Mouse (Mus musculus) embryonic fibroblast, embryonic 13.5 days (primary cell): ENCODE data around the gene Gm29666. TPM values are rescaled to one million over a fixed set of nuclear protein-coding genes. Genes with fewer than 3 reads are reported as not detected.

Source experiments
- H3K27ac ChIP-seq: 2 replicates; pipeline ENCODE4 v1.5.1; 2012; ENCODE audit warnings: low read length, control low read depth, inconsistent platforms; ENCODE audit not compliant: insufficient read depth
- H3K4me1 ChIP-seq: 2 replicates; pipeline ENCODE4 v1.6.1; 2011; ENCODE audit warnings: low read length; ENCODE audit not compliant: control insufficient read depth, insufficient read depth
- H3K4me3 ChIP-seq: 2 replicates; pipeline ENCODE4 v1.5.1; 2011; ENCODE audit warnings: mild to moderate bottlenecking, control low read depth, low read length; ENCODE audit not compliant: insufficient read depth
- CTCF ChIP-seq: IDR thresholded peaks from 2 replicates; pipeline ENCODE4 v1.5.1; 2011; ENCODE audit warnings: mild to moderate bottlenecking, control low read depth, low read length, moderate library complexity, borderline replicate concordance; ENCODE audit not compliant: insufficient read depth
- POLR2A ChIP-seq: IDR thresholded peaks from 2 replicates; pipeline ENCODE4 v1.6.1; 2011; ENCODE audit warnings: low read depth, mild to moderate bottlenecking, control low read depth, low read length, moderate library complexity
- polyA plus RNA-seq: library from polyadenylated mRNA; stranded (reverse); fragments of >200 nt; gene quantifications from 2 replicates; pipeline ENCODE4 v1.2.4, GENCODE M21; 2011; ENCODE audit warnings: low read depth; ENCODE audit not compliant: missing spikeins, insufficient read length

Gene Gm29666
- polyA plus RNA-seq, result 0.07 and 0.28 TPM in 2 replicates

DNA sequence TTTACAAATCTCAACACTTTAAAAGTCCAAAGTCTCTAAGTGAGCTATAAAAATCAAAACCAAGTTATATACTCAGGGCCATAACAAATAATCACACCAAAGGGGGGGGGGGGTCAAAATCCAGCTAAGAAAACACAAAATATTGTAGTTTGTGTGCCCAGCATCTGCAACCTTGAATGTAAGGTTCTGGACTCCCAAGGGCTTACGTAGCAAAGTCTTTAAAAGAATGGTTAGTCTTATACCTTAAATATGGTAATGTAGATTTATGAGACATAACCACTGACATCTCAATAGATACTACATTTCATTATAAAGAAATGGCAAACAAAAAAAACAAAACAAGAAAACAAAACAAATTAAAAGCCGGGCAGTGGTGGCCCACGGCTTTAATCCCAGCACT lies at the start of gene Gm29666:
Gm29666 (minus strand) TSS at position 101 of the 400 bp plus-strand sequence.
- H3K27ac ChIP-seq, result no peak within 1 kb of the TSS
- no peak within 1 kb of the TSS for H3K4me3 ChIP-seq
- TF ChIP-seq POLR2A, result no peak
- no peaks in the 10 kb centered on the region; the same call in 1 of the 2 replicates for H3K4me1 ChIP-seq

DNA sequence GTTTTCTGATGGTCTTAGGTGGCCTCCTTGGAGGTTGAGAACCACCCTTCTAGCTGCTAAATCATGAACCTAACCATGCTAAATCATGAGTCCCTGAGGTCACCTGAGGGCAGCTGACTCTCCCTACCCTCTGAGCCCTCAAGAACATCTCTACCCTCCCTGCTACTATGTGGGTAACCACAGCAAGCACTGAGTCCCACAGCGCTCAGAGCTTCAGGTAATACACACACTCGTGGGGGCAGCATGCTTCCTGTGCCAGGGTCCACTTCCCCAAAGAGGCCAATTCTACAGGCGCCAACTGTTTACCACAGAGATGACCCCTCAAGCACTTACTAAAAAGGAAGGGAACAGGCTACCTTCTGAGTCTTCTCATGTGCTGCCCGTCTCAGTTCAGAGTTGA lies 48.7 kb upstream of the Gm29666 start:
- Histone ChIP-seq H3K4me1 (no peaks in the 10 kb centered on the region), H3K4me3 (no peak overlapping the region), H3K27ac (no peak overlapping the region)
- no peak for TF ChIP-seq POLR2A
- TF ChIP-seq CTCF, result no peak

DNA sequence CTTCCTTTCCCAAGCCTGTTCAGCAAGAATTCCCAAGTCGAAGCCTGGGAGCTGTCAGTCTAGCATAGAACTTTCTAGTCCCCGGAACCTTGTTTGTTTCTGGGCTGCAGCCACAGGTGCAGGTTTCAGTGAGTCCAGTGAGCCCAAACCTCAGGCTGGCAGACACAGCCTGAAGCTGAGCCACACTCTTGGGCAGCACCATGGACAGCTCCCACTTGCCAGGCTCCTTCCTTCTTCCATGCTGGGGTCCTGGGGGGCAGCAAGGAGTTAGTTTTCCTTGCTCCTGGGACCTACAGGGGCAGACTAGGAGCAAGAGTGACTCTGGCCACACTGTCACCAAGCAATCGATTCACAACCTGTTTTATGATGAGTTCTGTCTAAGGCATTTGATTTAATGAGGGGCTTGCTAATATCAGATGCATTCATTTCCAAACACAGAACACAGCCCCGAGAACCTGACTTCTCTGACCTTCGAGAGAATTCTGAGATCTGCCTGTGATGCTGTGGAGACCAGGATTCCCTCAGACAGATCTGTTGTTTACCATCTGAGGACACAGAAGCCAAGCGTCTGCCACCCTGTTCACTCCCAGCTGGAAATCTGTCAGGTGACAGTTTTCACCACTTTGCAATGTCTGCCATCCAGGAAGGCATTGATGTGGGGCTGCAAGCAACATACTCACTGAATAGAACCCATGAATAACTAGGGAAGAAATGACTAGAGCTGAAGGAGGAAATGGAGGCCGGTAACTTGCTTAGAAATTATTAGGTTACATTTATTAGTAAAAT lies 45.9 kb upstream of the Gm29666 start:
- Histone ChIP-seq H3K4me1 (0 out of 2 replicates have a peak, but pooled peaks cover 2% of the 10 kb centered on the region), H3K27ac (no peak overlapping the region), H3K4me3 (no peak overlapping the region)
- TF ChIP-seq POLR2A (no peak), CTCF (no peak)

DNA sequence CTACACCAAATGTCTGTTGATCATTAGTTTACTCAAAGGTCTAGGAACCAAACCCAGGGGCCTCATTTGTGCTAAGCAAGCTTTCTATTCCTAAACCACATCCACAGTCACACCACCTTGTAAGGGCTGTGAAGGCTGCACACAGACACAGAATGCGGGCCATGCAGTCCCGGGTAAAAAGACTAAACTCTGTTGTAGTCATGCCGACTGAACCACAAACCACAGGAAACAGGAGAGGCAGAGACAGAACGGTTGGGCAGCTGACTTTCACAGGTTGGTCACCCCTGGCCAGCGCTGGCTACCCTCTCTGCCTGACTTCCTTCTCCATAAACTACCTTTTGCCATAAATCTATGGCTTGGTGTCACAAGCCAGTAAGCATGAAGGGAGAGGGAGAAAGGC lies 44.9 kb upstream of the Gm29666 start:
- no peak overlapping the region for H3K27ac ChIP-seq
- TF ChIP-seq CTCF (no peak), POLR2A (no peak)
- H3K4me1 ChIP-seq, result 0 out of 2 replicates have a peak, but pooled peaks cover 7% of the 10 kb centered on the region
- no peak overlapping the region for H3K4me3 ChIP-seq

DNA sequence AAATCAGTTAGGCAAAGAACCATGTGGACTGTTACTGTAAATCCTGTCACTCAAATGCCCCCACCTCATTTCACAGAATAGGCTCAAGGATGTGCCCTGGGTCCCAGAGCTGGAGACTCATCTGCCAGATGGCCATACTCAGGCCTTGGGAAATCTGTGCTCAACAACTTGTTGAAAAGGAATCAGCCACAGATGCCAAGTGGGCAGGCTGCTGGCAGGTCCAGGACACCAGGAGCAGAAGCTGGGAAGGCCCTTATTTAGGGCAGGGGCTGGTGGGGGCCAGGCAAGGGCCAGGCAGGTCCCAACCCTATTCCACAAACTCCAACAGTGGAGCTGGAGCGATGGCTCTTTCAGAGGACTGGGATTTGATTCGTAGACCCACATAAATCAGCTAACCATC lies 42.7 kb upstream of the Gm29666 start:
- TF ChIP-seq CTCF (no peak), POLR2A (no peak)
- Histone ChIP-seq H3K4me1 (0 out of 2 replicates have a peak, but pooled peaks cover 7% of the 10 kb centered on the region), H3K4me3 (no peak overlapping the region), H3K27ac (no peak overlapping the region)

DNA sequence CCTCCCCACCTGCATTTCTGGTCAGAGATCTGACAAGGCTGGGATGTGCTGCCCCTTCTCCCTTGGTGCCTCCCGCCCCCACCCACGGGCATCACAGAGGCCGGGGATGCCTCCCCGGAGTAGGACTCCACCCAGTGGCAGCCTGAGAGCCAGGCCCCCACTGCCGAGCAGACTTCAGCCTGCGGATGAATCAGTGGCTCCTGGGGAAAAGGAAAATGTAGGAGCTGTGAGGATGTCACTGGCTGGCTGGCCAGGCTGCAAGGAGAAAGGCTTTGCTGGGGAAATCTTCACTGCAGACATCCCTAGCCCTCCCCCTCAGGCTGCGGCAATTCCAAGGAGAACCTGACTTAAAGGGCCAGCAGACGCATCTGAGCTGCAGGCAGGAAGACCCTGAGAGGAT lies 40.9 kb upstream of the Gm29666 start:
- 0 out of 2 replicates have a peak, but pooled peaks cover 7% of the 10 kb centered on the region for H3K4me1 ChIP-seq
- no peak overlapping the region for H3K4me3 ChIP-seq
- no peak for TF ChIP-seq POLR2A
- H3K27ac ChIP-seq, result no peak overlapping the region

DNA sequence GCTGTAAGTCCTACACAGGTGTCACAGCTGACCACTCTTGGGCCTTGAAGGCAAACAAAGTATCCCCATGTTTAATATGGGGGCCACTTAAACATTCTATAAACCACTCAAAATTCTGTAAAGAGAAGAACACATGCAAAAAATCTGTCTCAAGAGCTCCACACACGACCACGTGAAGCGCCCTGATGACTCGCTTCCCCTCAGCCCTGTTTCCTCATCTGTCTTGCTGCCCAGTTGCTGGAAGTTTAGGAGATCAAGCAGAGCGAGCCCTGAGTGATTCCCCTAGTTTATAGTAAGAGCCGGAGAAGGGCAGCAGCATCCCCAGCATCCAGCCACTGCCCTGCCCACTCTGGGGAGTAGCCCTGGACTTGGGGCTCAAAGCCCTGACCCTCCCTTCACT lies 40.1 kb upstream of the Gm29666 start:
- Histone ChIP-seq H3K4me3 (no peak overlapping the region), H3K4me1 (0 out of 2 replicates have a peak, but pooled peaks cover 7% of the 10 kb centered on the region), H3K27ac (no peak overlapping the region)
- TF ChIP-seq POLR2A (no peak), CTCF (no peak)

DNA sequence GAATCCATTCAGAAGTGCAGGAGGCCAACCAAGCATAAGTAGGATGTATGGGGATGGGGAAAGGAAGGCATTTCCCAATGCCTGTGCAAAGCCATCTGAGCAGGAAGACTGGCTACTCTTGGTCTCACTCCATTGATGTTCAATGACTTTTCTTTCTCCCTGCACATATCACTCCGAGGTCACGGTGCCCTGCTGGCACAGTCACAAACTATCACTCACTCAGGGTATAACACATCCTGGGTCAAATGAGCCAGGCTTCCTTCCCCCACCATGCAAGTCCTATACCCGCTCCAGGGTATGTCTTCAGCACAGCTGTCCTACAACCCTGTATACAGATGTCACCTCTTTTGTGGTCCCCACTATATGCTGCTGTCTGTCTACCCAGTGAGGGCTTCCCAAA lies 38.5 kb upstream of the Gm29666 start:
- TF ChIP-seq POLR2A, result no peak
- no peak for TF ChIP-seq CTCF
- Histone ChIP-seq H3K27ac (no peak overlapping the region), H3K4me3 (no peak overlapping the region), H3K4me1 (0 out of 2 replicates have a peak, but pooled peaks cover 7% of the 10 kb centered on the region)

DNA sequence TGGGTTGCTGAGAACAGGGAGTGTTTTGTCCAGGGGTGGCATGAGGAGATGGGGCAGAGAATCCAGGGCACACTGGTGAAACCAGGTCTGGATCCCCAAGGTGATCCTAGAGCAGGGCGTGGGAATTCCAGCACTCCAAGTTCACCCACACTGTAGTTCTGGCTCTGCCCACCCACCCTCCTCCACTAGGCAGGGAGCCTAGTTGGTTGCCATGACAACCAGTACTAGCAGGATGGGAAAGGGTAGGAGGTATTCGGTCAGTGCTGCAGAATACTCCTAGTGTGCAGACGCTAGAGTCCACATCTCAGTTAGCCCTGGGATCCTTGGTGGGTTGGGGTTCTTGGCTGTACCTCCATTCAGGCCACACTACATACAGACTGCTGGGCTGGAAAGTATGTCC lies 38.0 kb upstream of the Gm29666 start:
- 0 out of 2 replicates have a peak, but pooled peaks cover 7% of the 10 kb centered on the region for H3K4me1 ChIP-seq
- TF ChIP-seq CTCF (no peak), POLR2A (no peak)

DNA sequence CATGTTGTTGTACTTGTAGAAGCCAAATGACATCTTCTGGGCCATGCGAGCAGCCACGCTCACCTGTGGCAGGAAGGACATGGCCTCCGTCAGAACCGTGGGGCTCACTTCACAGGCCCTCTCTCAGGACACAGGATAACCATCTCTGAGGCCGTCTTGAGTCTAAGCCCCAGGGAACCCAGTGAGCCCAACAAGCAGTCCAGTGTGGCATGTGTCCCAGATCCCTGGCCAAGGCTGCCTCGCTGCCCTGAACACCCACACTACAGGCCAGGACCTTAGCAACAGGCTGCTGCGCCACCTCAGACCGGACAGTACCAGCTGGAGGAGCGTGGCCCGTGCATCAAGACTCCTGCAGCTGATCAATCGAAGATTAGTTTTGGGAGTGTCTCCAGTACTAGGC lies 33.4 kb upstream of the Gm29666 start:
- H3K27ac ChIP-seq, result no peak overlapping the region
- H3K4me3 ChIP-seq, result no peak overlapping the region
- TF ChIP-seq CTCF, result no peak
- no peak for TF ChIP-seq POLR2A
- no peaks in the 10 kb centered on the region for H3K4me1 ChIP-seq

More for the DNA sequence above, 38.0 kb upstream of the Gm29666 start:
- Histone ChIP-seq H3K27ac (no peak overlapping the region), H3K4me3 (no peak overlapping the region)
